Mouse (Mus musculus) ES-E14 (cell line): ENCODE data around the gene Hecw2. TPM values are rescaled to one million over a fixed set of nuclear protein-coding genes. Genes with fewer than 3 reads are reported as not detected.

Experiments
- DNase-seq: peaks from one replicate; pipeline ENCODE4 v3.0.0-alpha.2; 2013; ENCODE audit warnings: low read depth, low spot score
- H3K27ac ChIP-seq: 2 replicates; pipeline ENCODE4 v1.5.1; 2012; ENCODE audit warnings: low read depth, mild to moderate bottlenecking, low read length, moderate library complexity, mixed read lengths; ENCODE audit not compliant: poor library complexity, insufficient read depth, severe bottlenecking
- H3K36me3 ChIP-seq: 2 replicates; pipeline ENCODE4 v1.6.1; 2012; ENCODE audit warnings: mild to moderate bottlenecking, low read length, moderate library complexity, mixed read lengths; ENCODE audit not compliant: control insufficient read depth, poor library complexity, insufficient read depth, severe bottlenecking
- H3K4me1 ChIP-seq, 2 experiments: fragments of 150-350 bp in 1 of 2; sonication (generic) in 1 of 2; 2 replicates each; pipeline ENCODE4 v1.6.1; 2012; ENCODE audit warnings: low read length in 2 of 2, mild to moderate bottlenecking in 1 of 2, mixed read lengths in 1 of 2; ENCODE audit not compliant: control insufficient read depth in 2 of 2, insufficient read depth in 2 of 2, poor library complexity in 1 of 2
- H3K4me3 ChIP-seq, 2 experiments: fragments of 150-350 bp in 1 of 2; sonication (generic) in 1 of 2; 2 replicates each; pipeline ENCODE4 v1.5.1; 2012; ENCODE audit warnings: low read length in 2 of 2, low read depth in 1 of 2, mild to moderate bottlenecking in 1 of 2, mixed read lengths in 1 of 2; ENCODE audit not compliant: insufficient read depth in 1 of 2, poor library complexity in 1 of 2, severe bottlenecking in 1 of 2
- H3K9ac ChIP-seq: 2 replicates; pipeline ENCODE4 v1.6.1; 2012; ENCODE audit warnings: low read depth, mild to moderate bottlenecking, low read length, mixed read lengths; ENCODE audit not compliant: poor library complexity, insufficient read depth, severe bottlenecking
- H3K9me3 ChIP-seq: fragments of 150-350 bp; sonication (generic); 2 replicates; pipeline ENCODE4 v1.6.1; 2012; ENCODE audit warnings: low read depth, mild to moderate bottlenecking, low read length; ENCODE audit not compliant: control insufficient read depth, insufficient read depth
- CHD2 ChIP-seq: IDR thresholded peaks from 2 replicates; pipeline ENCODE4 v1.6.1; 2014; ENCODE audit warnings: mild to moderate bottlenecking, low read depth, low read length, inconsistent platforms
- HCFC1 ChIP-seq: IDR thresholded peaks from 2 replicates; pipeline ENCODE4 v1.6.1; 2012; ENCODE audit warnings: low read length, inconsistent platforms, borderline replicate concordance; ENCODE audit not compliant: insufficient read depth
- MAFK ChIP-seq: IDR thresholded peaks from 2 replicates; pipeline ENCODE4 v1.6.1; 2014; ENCODE audit warnings: mild to moderate bottlenecking, low read depth, low read length, inconsistent platforms; ENCODE audit not compliant: insufficient read depth
- ZC3H11A ChIP-seq: IDR thresholded peaks from 2 replicates; pipeline ENCODE4 v1.6.1; 2012; ENCODE audit warnings: low read depth, mild to moderate bottlenecking, inconsistent platforms, low read length, borderline replicate concordance
- ZNF384 ChIP-seq: IDR thresholded peaks from 2 replicates; pipeline ENCODE4 v1.6.1; 2012; ENCODE audit warnings: low read depth, low read length, inconsistent platforms
- in situ Hi-C, 2 experiments: fragments of 600-800 bp; cut with MboI; formaldehyde crosslinking; loops; one replicate each; pipeline ENCODE4 v1.15.1; 2025; ENCODE audit warnings: low sequenced_read_pairs in 2 of 2, inconsistent platforms in 1 of 2; ENCODE audit not compliant: unreplicated experiment in 2 of 2
- total RNA-seq: library from RNA; depleted of rRNA; stranded (reverse); fragments of 300-350 nt; gene quantifications from 2 replicates; pipeline ENCODE4 v1.2.3, GENCODE M21; 2012

Hecw2 gene
- total RNA-seq, 1 experiment, result 6.6 TPM

DNA sequence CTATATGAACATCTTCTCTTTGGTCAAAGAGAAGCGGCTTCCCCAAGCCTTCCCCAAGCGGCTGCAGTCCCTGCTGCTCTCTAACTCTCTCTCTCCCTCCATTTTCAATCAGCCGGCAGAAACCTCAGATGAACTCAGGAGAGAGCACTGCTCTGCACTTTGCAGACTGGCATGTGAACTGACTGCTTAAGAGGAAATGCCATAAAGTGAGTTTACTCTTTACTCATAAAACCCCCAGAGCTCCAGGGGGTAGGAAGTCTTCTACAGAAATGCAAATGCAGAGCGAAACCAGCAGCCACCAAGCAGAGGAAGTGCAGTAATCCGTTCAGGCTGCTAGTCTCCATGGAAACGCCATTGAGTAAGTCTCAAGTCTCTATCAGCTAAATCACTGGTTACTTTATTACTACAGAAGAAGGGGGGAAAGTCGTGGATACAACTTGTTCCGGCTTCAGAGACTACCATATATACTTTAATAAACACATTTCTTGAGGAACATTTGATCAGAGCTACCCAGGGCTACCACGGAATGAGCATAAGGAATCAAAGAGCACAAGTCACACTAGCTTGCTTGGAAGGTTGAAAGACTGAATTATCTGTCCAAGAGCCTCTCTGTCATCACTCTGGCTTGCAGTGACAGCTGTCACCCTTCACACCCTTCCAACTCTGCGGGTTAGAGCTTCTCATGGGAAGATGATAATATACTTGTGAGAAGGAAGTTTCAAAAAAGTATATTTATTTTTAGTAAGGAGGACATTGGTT, 371.1 kb downstream of the Hecw2 start:
- H3K4me1 ChIP-seq, result peaks cover 0 to 9% of the 10 kb centered on the region in 2 experiments; a peak in 2 of 4 replicates
- no peak overlapping the region for H3K9ac ChIP-seq
- no peaks in the 10 kb centered on the region for H3K9me3 ChIP-seq
- no peak overlapping the region; a peak in 1 of 4 replicates for H3K4me3 ChIP-seq
- in situ Hi-C loops, result no loop called here
- no peaks in the 10 kb centered on the region for H3K36me3 ChIP-seq
- H3K27ac ChIP-seq, result no peak overlapping the region; the same call in 1 of the 2 replicates
- TF ChIP-seq HCFC1, result no peak
- TF ChIP-seq ZC3H11A, result no peak
- TF ChIP-seq ZNF384, result no peak
- TF ChIP-seq CHD2, result no peak
- TF ChIP-seq MAFK, result no peak
- DNase-seq, result peak; percentile 44

DNA sequence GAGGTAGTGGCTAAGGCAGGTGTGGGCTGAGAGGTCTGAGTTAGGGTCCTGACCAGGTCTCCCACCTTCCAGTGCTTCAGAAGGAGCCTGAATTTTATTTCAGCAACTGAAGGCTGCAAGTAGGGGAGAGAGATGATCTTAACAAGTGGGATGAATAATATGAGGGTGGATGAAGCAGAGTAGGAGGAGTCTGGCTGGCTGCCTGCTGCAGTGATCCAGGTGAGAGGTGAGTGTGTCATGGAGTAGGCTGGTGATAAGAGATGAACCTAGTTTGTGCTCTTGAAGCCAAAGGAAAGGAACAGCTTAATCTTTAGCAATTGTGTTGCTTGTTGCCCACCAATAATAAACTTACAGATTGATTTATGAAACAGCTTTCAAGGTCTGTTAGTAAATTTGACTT, 373.0 kb downstream of the Hecw2 start:
- TF ChIP-seq MAFK (no peak), ZNF384 (no peak), HCFC1 (no peak), ZC3H11A (no peak), CHD2 (no peak)
- H3K36me3 ChIP-seq, result no peaks in the 10 kb centered on the region
- no peaks in the 10 kb centered on the region for H3K9me3 ChIP-seq
- H3K4me3 ChIP-seq, result no peak overlapping the region
- H3K4me1 ChIP-seq, result peaks cover 0 to 9% of the 10 kb centered on the region in 2 experiments; a peak in 2 of 4 replicates
- no peak overlapping the region for H3K27ac ChIP-seq
- in situ Hi-C loops, result no loop called here
- DNase-seq, result no peak
- H3K9ac ChIP-seq, result no peak overlapping the region

DNA sequence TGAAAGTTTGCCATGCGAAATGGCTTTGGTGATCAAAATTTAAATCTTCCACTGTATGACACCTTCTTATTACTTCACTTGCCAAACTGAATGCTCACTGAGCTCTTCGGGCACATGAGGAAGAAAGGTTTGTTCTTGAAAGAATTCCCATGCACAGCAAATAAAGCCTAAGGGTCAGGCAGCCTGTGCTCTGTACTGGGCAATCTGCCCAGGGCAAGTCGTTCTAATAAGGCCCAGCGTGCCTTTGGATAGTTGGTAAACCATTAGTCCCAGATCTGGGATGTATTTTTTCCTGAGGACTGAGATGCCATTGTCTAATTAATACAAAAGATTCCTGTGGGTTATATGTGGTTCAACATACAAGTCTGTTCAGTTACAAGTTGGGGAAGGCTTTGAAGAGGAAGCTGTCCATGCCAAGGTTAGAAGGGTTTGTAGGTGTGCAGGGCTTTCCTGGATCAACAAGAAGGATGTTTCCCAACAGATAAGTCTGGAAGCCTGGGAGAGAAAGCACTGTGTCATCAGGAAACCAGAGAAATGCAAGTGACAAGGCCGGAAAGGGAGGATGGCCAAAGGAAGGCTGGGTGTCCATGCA, 374.8 kb downstream of the Hecw2 start:
- TF ChIP-seq ZC3H11A, result no peak
- no peak for TF ChIP-seq ZNF384
- TF ChIP-seq MAFK, result no peak
- no peak for TF ChIP-seq CHD2
- TF ChIP-seq HCFC1, result no peak
- in situ Hi-C loops, result no loop called here
- H3K36me3 ChIP-seq, result no peaks in the 10 kb centered on the region

DNA sequence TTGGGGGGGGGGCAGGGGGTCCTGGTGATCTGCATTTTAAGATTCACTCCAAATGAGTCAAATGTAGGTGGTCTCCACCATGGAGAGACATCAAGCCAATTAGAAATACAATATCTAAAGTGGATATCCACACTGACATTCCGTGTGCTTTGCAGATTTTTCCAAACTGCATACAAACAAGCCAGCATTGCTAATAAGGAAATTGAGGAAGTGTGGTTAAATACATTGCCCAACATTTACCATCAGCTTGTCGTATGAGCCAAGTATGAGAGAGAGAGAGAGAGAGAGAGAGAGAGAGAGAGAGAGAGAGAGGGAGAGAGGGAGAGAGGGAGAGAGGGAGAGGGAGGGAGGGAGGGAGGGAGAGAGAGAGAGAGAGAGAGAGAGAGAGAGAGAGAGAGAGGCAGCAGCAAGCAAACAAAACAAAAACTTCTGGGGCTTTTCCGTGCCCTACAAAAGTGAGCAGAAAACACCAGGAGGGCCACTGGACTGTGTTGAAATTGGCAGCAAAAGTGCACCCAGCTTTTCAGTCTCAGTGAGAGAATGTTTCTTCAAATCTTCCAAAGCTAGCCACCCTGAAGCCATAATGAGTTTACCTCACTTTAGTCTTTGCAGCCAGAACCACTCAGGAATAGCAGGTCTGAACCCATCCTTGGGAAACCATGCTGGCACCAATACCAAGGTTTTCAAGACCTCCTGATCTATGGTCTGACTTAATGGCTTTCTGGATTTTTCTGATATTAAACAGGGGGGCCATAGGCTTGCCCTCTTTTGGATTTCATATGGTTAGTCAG, 376.7 kb downstream of the Hecw2 start:
- no peaks in the 10 kb centered on the region for H3K9me3 ChIP-seq
- H3K9ac ChIP-seq, result no peak overlapping the region
- H3K36me3 ChIP-seq, result no peaks in the 10 kb centered on the region
- H3K4me1 ChIP-seq, result peaks cover 0 to 6% of the 10 kb centered on the region in 2 experiments; a peak in 2 of 4 replicates
- TF ChIP-seq CHD2 (no peak), ZNF384 (no peak), MAFK (no peak), HCFC1 (no peak), ZC3H11A (no peak)
- in situ Hi-C loops, result no loop called here
- no peak overlapping the region for H3K27ac ChIP-seq
- H3K4me3 ChIP-seq, result no peak overlapping the region
- no peak for DNase-seq

More for the DNA sequence above, 374.8 kb downstream of the Hecw2 start:
- Histone ChIP-seq H3K9me3 (no peaks in the 10 kb centered on the region), H3K9ac (no peak overlapping the region), H3K4me1 (peaks cover 0 to 9% of the 10 kb centered on the region in 2 experiments; a peak in 2 of 4 replicates), H3K4me3 (no peak overlapping the region), H3K27ac (no peak overlapping the region)
- DNase-seq, result no peak
